Mouse (Mus musculus): ENCODE results near the gene Olfr473.
"Not testable (repeated sequence)": the region's sequence is repeated elsewhere in the genome, so short reads cannot be mapped to it uniquely, and the experiment has no call there.

Olfr473 gene

GRCm38 (mm10) chr7:107930146-107930545 lies at the start of gene Olfr473:
Olfr473 (plus strand) TSS chr7:107930446.
- DNase-seq (ENCODE audit: low read depth, low spot score), result no peak

DNA sequence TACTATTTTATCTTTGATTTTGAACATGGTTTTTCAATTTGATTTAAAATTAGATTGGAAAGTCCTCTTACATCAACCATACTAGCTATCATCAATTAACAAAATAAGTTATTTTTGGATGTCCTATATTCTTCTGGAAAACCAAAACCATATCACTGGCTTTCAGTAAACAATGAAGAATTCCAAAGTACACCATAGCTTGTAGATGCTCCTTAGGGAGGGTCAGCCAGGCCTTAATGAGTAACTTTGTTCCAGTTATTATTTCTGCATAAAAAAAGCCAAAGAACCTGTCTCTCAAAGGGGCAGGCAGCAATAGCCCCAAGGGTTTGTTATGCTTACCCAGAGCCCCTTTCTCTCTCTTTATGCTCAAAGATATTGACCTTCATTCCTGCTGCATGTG lies 32.6 kb upstream of the Olfr473 start, which contains the start of gene Olfr472:
Gene Olfr472 (plus strand): TSS at position 301 of the 400 bp plus-strand sequence.
- no peak for DNase-seq (ENCODE audit: low read depth, low spot score)

DNA sequence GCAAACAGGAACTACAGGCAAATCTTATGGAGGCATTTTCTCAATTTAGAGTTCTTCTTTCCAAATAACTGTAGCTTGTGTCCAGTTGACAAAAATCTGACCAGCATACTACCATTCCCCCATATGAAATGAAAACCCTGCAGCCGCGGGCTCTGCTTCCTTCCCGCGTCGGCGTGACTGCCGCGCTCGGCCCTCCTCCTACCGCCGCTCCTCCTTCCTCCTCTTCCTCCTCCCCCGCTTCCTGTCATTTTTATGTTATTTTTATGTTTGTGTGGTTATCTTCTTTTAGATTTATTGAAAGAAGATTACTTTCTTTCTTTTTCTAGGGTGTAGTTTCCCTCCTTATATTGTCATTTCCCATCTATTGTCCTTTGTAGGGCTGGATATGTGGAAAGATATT lies 22.3 kb downstream of the Olfr473 start:
- not testable (repeated sequence) for DNase-seq (ENCODE audit: low read depth, low spot score)

- no peak for DNase-seq (ENCODE audit: low read depth, low spot score)
These were observed 24.1 kb downstream of the Olfr473 start, which contains the start of gene Olfr474 for GRCm38 (mm10) chr7:107954343-107954742. Olfr474 (plus strand) TSS chr7:107954643.

- no peak for DNase-seq (ENCODE audit: low read depth, low spot score)
These were observed 34.3 kb downstream of the Olfr473 start, which contains the start of gene Olfr476 for GRCm38 (mm10) chr7:107964503-107964902. Olfr476 (plus strand) TSS chr7:107964803.
